Mouse (Mus musculus): ENCODE results near the gene Usp8. TPM values are rescaled to one million over a fixed set of nuclear protein-coding genes. Genes with fewer than 3 reads are reported as not detected.

The Usp8 gene
- polyA plus RNA-seq, 1 experiment from 2014 or later = 37.8 TPM

GRCm38 (mm10) chr2:126782433-126782832, 75.3 kb downstream of the Usp8 start:
- Histone ChIP-seq H3K4me3 (ENCODE audit: low read depth, low read length) (no peak overlapping the region), H3K9me3 (ENCODE audit: control insufficient read depth, low read length) (no peaks in the 10 kb centered on the region), H3K4me2 (replicated peaks; ENCODE audit: low read depth, low read length) (no peak overlapping the region), H3K36me3 (ENCODE audit: control insufficient read depth, insufficient read depth, low read length) (no peaks in the 10 kb centered on the region), H3K27ac (ENCODE audit: low read depth, low read length) (no peak overlapping the region), H3K9ac (ENCODE audit: low read depth, low read length) (no peak overlapping the region), H3K4me1 (replicated peaks; ENCODE audit: control insufficient read depth, insufficient read depth, low read length) (no peaks in the 10 kb centered on the region), H3K27me3 (ENCODE audit: control insufficient read depth, insufficient read depth, low read length) (no peaks in the 10 kb centered on the region)
- DNase-seq (ENCODE audit: low spot score) (no peak), ATAC-seq (ENCODE audit: low FRiP score) (no peak)
- 78% methylated on average over 3 of the region's 3 CpGs for WGBS

- Histone ChIP-seq H3K27me3 (ENCODE audit: control insufficient read depth, insufficient read depth, low read length) (no peaks in the 10 kb centered on the region), H3K27ac (ENCODE audit: low read depth, low read length) (no peak within 1 kb of the TSS), H3K9me3 (ENCODE audit: control insufficient read depth, low read length) (no peaks in the 10 kb centered on the region), H3K9ac (ENCODE audit: low read depth, low read length) (no peak within 1 kb of the TSS), H3K4me2 (replicated peaks; ENCODE audit: low read depth, low read length) (no peak within 1 kb of the TSS), H3K4me3 (ENCODE audit: low read depth, low read length) (no peak within 1 kb of the TSS), H3K36me3 (ENCODE audit: control insufficient read depth, insufficient read depth, low read length) (no peaks in the 10 kb centered on the region), H3K4me1 (replicated peaks; ENCODE audit: control insufficient read depth, insufficient read depth, low read length) (no peaks in the 10 kb centered on the region)
- ATAC-seq (ENCODE audit: low FRiP score) (no peak), DNase-seq (ENCODE audit: low spot score) (no peak)
- 71% methylated on average over 4 of the region's 4 CpGs for WGBS
These were observed 76.2 kb downstream of the Usp8 start, which contains the start of gene Usp50 for GRCm38 (mm10) chr2:126783370-126783769. TSS of gene Usp50 (minus strand) at chr2:126783470.

- Histone ChIP-seq H3K4me2 (replicated peaks; ENCODE audit: low read depth, low read length) (no peak overlapping the region), H3K4me3 (ENCODE audit: low read depth, low read length) (no peak overlapping the region), H3K9ac (ENCODE audit: low read depth, low read length) (no peak overlapping the region), H3K27ac (ENCODE audit: low read depth, low read length) (no peak overlapping the region), H3K4me1 (replicated peaks; ENCODE audit: control insufficient read depth, insufficient read depth, low read length) (no peaks in the 10 kb centered on the region), H3K9me3 (ENCODE audit: control insufficient read depth, low read length) (no peaks in the 10 kb centered on the region), H3K36me3 (ENCODE audit: control insufficient read depth, insufficient read depth, low read length) (peaks cover 5% of the 10 kb centered on the region; the same call in 1 of the 2 replicates), H3K27me3 (ENCODE audit: control insufficient read depth, insufficient read depth, low read length) (no peaks in the 10 kb centered on the region)
- ATAC-seq (ENCODE audit: low FRiP score) (no peak), DNase-seq (ENCODE audit: low spot score) (no peak)
- WGBS = 51% methylated on average over 9 of the region's 9 CpGs
These were observed 80.7 kb downstream of the Usp8 start for GRCm38 (mm10) chr2:126787721-126788342.

- Histone ChIP-seq H3K36me3 (ENCODE audit: control insufficient read depth, insufficient read depth, low read length) (peaks cover 5% of the 10 kb centered on the region; the same call in 1 of the 2 replicates), H3K4me2 (replicated peaks; ENCODE audit: low read depth, low read length) (no peak overlapping the region), H3K9ac (ENCODE audit: low read depth, low read length) (no peak overlapping the region), H3K4me1 (replicated peaks; ENCODE audit: control insufficient read depth, insufficient read depth, low read length) (no peaks in the 10 kb centered on the region), H3K9me3 (ENCODE audit: control insufficient read depth, low read length) (no peaks in the 10 kb centered on the region), H3K27me3 (ENCODE audit: control insufficient read depth, insufficient read depth, low read length) (no peaks in the 10 kb centered on the region), H3K4me3 (ENCODE audit: low read depth, low read length) (no peak overlapping the region), H3K27ac (ENCODE audit: low read depth, low read length) (no peak overlapping the region)
- WGBS = 84% methylated on average over 5 of the region's 5 CpGs
- no peak for ATAC-seq (ENCODE audit: low FRiP score)
- no peak for DNase-seq (ENCODE audit: low spot score)
These were observed 85.5 kb downstream of the Usp8 start for GRCm38 (mm10) chr2:126792611-126793010.

GRCm38 (mm10) chr2:126795708-126796107, 88.6 kb downstream of the Usp8 start:
- WGBS = 85% methylated on average over 3 of the region's 3 CpGs
- H3K4me2 ChIP-seq (replicated peaks; ENCODE audit: low read depth, low read length) = no peak overlapping the region
- H3K9ac ChIP-seq (ENCODE audit: low read depth, low read length) = no peak overlapping the region
- H3K36me3 ChIP-seq (ENCODE audit: control insufficient read depth, insufficient read depth, low read length) = peaks cover 6% of the 10 kb centered on the region; the same call in 1 of the 2 replicates
- no peak overlapping the region for H3K4me3 ChIP-seq (ENCODE audit: low read depth, low read length)
- H3K27me3 ChIP-seq (ENCODE audit: control insufficient read depth, insufficient read depth, low read length) = no peaks in the 10 kb centered on the region
- ATAC-seq (ENCODE audit: low FRiP score) (no peak), DNase-seq (ENCODE audit: low spot score) (no peak)
- no peaks in the 10 kb centered on the region for H3K9me3 ChIP-seq (ENCODE audit: control insufficient read depth, low read length)
- no peak overlapping the region for H3K27ac ChIP-seq (ENCODE audit: low read depth, low read length)
- no peaks in the 10 kb centered on the region for H3K4me1 ChIP-seq (replicated peaks; ENCODE audit: control insufficient read depth, insufficient read depth, low read length)

GRCm38 (mm10) chr2:126798455-126798854, 91.3 kb downstream of the Usp8 start:
- no peaks in the 10 kb centered on the region for H3K9me3 ChIP-seq (ENCODE audit: control insufficient read depth, low read length)
- H3K36me3 ChIP-seq (ENCODE audit: control insufficient read depth, insufficient read depth, low read length) = 0 out of 2 replicates have a peak, but pooled peaks cover 3% of the 10 kb centered on the region
- H3K4me3 ChIP-seq (ENCODE audit: low read depth, low read length) = no peak overlapping the region
- H3K27ac ChIP-seq (ENCODE audit: low read depth, low read length) = no peak overlapping the region
- WGBS = 91% methylated on average over 5 of the region's 5 CpGs
- no peak overlapping the region for H3K4me2 ChIP-seq (replicated peaks; ENCODE audit: low read depth, low read length)
- ATAC-seq (ENCODE audit: low FRiP score) (no peak), DNase-seq (ENCODE audit: low spot score) (no peak)
- no peak overlapping the region for H3K9ac ChIP-seq (ENCODE audit: low read depth, low read length)
- no peaks in the 10 kb centered on the region for H3K4me1 ChIP-seq (replicated peaks; ENCODE audit: control insufficient read depth, insufficient read depth, low read length)
- H3K27me3 ChIP-seq (ENCODE audit: control insufficient read depth, insufficient read depth, low read length) = no peaks in the 10 kb centered on the region

GRCm38 (mm10) chr2:126801980-126802379, 94.9 kb downstream of the Usp8 start:
- Histone ChIP-seq H3K4me3 (ENCODE audit: low read depth, low read length) (no peak overlapping the region), H3K27ac (ENCODE audit: low read depth, low read length) (no peak overlapping the region), H3K4me1 (replicated peaks; ENCODE audit: control insufficient read depth, insufficient read depth, low read length) (no peaks in the 10 kb centered on the region), H3K36me3 (ENCODE audit: control insufficient read depth, insufficient read depth, low read length) (0 out of 2 replicates have a peak, but pooled peaks cover 5% of the 10 kb centered on the region), H3K9me3 (ENCODE audit: control insufficient read depth, low read length) (no peaks in the 10 kb centered on the region), H3K4me2 (replicated peaks; ENCODE audit: low read depth, low read length) (no peak overlapping the region), H3K9ac (ENCODE audit: low read depth, low read length) (no peak overlapping the region), H3K27me3 (ENCODE audit: control insufficient read depth, insufficient read depth, low read length) (no peaks in the 10 kb centered on the region)
- no peak for ATAC-seq (ENCODE audit: low FRiP score)
- WGBS = 94% methylated on average over 3 of the region's 3 CpGs
- DNase-seq (ENCODE audit: low spot score) = no peak

Other genes starting within 250 kb of the Usp8 start
- gene Atp8b4, start 206.7 kb upstream of the Usp8 start, polyA plus RNA-seq (2014; fragmentation: Nextera tagmentation; extraction: Ambion mirVana) = 0.06 TPM in 1 of 2 replicates, not detected in the other
- gene Slc27a2, start 154.9 kb upstream of the Usp8 start, polyA plus RNA-seq (2014; fragmentation: Nextera tagmentation; extraction: Ambion mirVana) = 0.51 and 0.71 TPM in 2 replicates
- gene Hdc, start 88.0 kb upstream of the Usp8 start, polyA plus RNA-seq (2014; fragmentation: Nextera tagmentation; extraction: Ambion mirVana) = 1.8 and 1.9 TPM in 2 replicates
- 79.4 and 84.5 TPM in 2 replicates for gene Gabpb1, start 31.0 kb upstream of the Usp8 start, polyA plus RNA-seq (2014; fragmentation: Nextera tagmentation; extraction: Ambion mirVana)
- gene Usp50, start 76.1 kb downstream of the Usp8 start, polyA plus RNA-seq (2014; fragmentation: Nextera tagmentation; extraction: Ambion mirVana) = 2.2 and 2.6 TPM in 2 replicates
- 33.5 and 43.0 TPM in 2 replicates for gene Trpm7, start 168.9 kb downstream of the Usp8 start, polyA plus RNA-seq (2014; fragmentation: Nextera tagmentation; extraction: Ambion mirVana)
- 34.7 and 35.5 TPM in 2 replicates for gene Sppl2a, start 225.9 kb downstream of the Usp8 start, polyA plus RNA-seq (2014; fragmentation: Nextera tagmentation; extraction: Ambion mirVana)

Data from hindbrain, embryonic 11.5 days (tissue).